Mouse (Mus musculus) fat pad, adult 2 months (tissue): Measurements from ENCODE around the gene Gm10486.
"Not testable (repeated sequence)": the region's sequence is repeated elsewhere in the genome, so short reads cannot be mapped to it uniquely, and the experiment has no call there.

ENCODE experiments used
- DNase-seq: peaks from one replicate; pipeline ENCODE4 v3.0.0-alpha.2; 2011; ENCODE audit warnings: low read depth, low spot score; ENCODE audit errors: extremely low read depth

Gm10486 gene

DNA sequence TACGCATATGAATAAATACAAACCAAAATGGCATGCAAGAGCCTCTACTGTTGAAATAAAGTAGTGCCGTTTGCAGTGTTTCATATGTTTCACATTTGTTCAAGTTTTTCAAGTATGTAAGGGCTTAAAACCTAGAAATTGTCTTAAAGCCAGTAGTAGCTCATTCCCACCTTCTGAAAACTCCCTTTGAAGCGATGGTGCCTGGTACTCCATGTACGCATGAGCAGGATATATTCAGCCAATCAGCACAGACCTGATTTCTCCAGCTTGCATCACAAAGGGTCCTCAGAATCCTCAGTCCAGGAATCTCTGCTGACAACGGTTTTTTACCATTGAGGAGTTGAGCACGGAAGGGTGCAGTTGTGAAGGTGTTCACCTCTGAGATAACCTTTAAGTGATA, at the start of gene Gm10486:
Gene Gm10486 (plus strand): TSS at position 301 of the 400 bp plus-strand sequence.
- not testable (repeated sequence) for DNase-seq
